ENCODE assay signal across 35 mouse cellular contexts in genomic region chr9:48976661-48977355, GRCm38 (mm10). TPM values are rescaled to one million over a fixed set of nuclear protein-coding genes. Genes with fewer than 3 reads are reported as not detected.
"Had no signal": no experiment of that assay in that cellular context is flagged by ENCODE, and none has a peak within 500 bp of the region (broad histone marks: within the 10 kb centered on the region; RNA-seq: fewer than 3 reads in every experiment).

No protein-coding gene starts in this region.

- ATAC-seq: hindbrain, embryonic 16.5 days; inflammation-experienced regulatory T-cells, adult 6 months; intestine, embryonic 15.5 days; intestine, postnatal 0 days; liver, embryonic 12.5 days had no signal

- H3K4me2 ChIP-seq: heart, embryonic 12.5 days; hindbrain, embryonic 12.5 days; hindbrain, embryonic 14.5 days; intestine, embryonic 15.5 days; limb, embryonic 12.5 days; liver, embryonic 12.5 days had no signal

- H3K9me3 ChIP-seq: heart, embryonic 10.5 days; hindbrain, embryonic 10.5 days; hindbrain, embryonic 12.5 days; intestine, embryonic 15.5 days; limb, embryonic 10.5 days; limb, embryonic 12.5 days; liver, embryonic 12.5 days had no signal

- H3K4me1 ChIP-seq: hindbrain, embryonic 10.5 days; hindbrain, embryonic 12.5 days; intestine, embryonic 15.5 days had no signal

- H3K4me3 ChIP-seq: gastrocnemius, adult 2 months; heart, embryonic 10.5 days; heart, embryonic 12.5 days; hindbrain, embryonic 10.5 days; hindbrain, embryonic 12.5 days; intestine, embryonic 15.5 days; layer of hippocampus, adult 2 months; left cerebral cortex, adult 2 months; limb, embryonic 10.5 days; limb, embryonic 12.5 days; liver, embryonic 12.5 days had no signal

- H3K9ac ChIP-seq: heart, embryonic 12.5 days; hindbrain, embryonic 12.5 days; hindbrain, embryonic 14.5 days; intestine, embryonic 15.5 days; limb, embryonic 12.5 days; liver, embryonic 12.5 days had no signal

- H3K27me3 ChIP-seq: heart, embryonic 12.5 days; hindbrain, embryonic 12.5 days; intestine, embryonic 15.5 days; limb, embryonic 12.5 days; liver, embryonic 12.5 days had no signal

- DNase-seq: gastrocnemius, adult 2 months; gastrocnemius, postnatal 10 days; gastrocnemius, postnatal 25 days; heart, adult 18-20 months; heart, postnatal 10 days; heart, postnatal 4 days; kidney, adult 2 months; kidney, adult 9 months; kidney, postnatal 10 days; kidney, postnatal 25 days; kidney, postnatal 4 days; layer of hippocampus, postnatal 36 days; liver had no signal

- H3K36me3 ChIP-seq: heart, embryonic 10.5 days; heart, embryonic 12.5 days; hindbrain, embryonic 10.5 days; hindbrain, embryonic 12.5 days; intestine, embryonic 15.5 days; limb, embryonic 10.5 days; limb, embryonic 12.5 days; liver, embryonic 12.5 days had no signal

- H3K27ac ChIP-seq: gastrocnemius, adult 2 months; heart, embryonic 10.5 days; hindbrain, embryonic 10.5 days; hindbrain, embryonic 12.5 days; hindbrain, embryonic 14.5 days; intestine, embryonic 15.5 days; layer of hippocampus, adult 2 months; left cerebral cortex, adult 2 months; limb, embryonic 10.5 days; limb, embryonic 12.5 days; liver, embryonic 12.5 days had no signal

RNA-seq across cellular contexts. Expression of gene Htr3b, which starts 12.0 kb away (rescaled TPM):
- total RNA-seq: gastrocnemius, adult 2 months; gastrocnemius, postnatal 10 days; gastrocnemius, postnatal 25 days; gastrocnemius, postnatal 4 days; granulocyte monocyte progenitor cell, adult 5-6 weeks; heart, adult 18-20 months; heart, adult 8-10 months; heart, postnatal 10 days; heart, postnatal 25 days; heart, postnatal 4 days; layer of hippocampus, adult 2 months; layer of hippocampus, postnatal 14 days; layer of hippocampus, postnatal 36 days; left cerebral cortex, adult 2 months; left cerebral cortex, postnatal 14 days; left cerebral cortex, postnatal 36 days had no signal
- polyA plus RNA-seq: frontal cortex, adult 2 months; heart, embryonic 10.5 days; heart, embryonic 12.5 days; inflammation-experienced regulatory T-cells, adult 6 months; limb, embryonic 10.5 days; limb, embryonic 12.5 days; liver, embryonic 12.5 days had no signal
